Mouse (Mus musculus): ENCODE measurements around the gene Taf13. TPM values are rescaled to one million over a fixed set of nuclear protein-coding genes. Genes with fewer than 3 reads are reported as not detected.
"Not testable (repeated sequence)": the region's sequence is repeated elsewhere in the genome, so short reads cannot be mapped to it uniquely, and the experiment has no call there.

The Taf13 gene
- total RNA-seq (2021): 10 to 100 TPM; 21.2 to 24.1 TPM
- long read RNA-seq, experiment 1, transcript Taf13-204 (4 exons, 2,443 nt): major isoform, 30 of 40 reads
- long read RNA-seq, experiment 1, partial matches to known transcripts: 3 of 40 reads
- long read RNA-seq, experiment 1, other reads (novel, unspliced or antisense): 3 of 40 reads
- long read RNA-seq, experiment 2, transcript Taf13-204 (4 exons, 2,443 nt): major isoform, 28 of 35 reads
- long read RNA-seq, experiment 2, partial matches to known transcripts: 1 of 35 reads
- long read RNA-seq, experiment 2, other reads (novel, unspliced or antisense): 1 of 35 reads

DNA sequence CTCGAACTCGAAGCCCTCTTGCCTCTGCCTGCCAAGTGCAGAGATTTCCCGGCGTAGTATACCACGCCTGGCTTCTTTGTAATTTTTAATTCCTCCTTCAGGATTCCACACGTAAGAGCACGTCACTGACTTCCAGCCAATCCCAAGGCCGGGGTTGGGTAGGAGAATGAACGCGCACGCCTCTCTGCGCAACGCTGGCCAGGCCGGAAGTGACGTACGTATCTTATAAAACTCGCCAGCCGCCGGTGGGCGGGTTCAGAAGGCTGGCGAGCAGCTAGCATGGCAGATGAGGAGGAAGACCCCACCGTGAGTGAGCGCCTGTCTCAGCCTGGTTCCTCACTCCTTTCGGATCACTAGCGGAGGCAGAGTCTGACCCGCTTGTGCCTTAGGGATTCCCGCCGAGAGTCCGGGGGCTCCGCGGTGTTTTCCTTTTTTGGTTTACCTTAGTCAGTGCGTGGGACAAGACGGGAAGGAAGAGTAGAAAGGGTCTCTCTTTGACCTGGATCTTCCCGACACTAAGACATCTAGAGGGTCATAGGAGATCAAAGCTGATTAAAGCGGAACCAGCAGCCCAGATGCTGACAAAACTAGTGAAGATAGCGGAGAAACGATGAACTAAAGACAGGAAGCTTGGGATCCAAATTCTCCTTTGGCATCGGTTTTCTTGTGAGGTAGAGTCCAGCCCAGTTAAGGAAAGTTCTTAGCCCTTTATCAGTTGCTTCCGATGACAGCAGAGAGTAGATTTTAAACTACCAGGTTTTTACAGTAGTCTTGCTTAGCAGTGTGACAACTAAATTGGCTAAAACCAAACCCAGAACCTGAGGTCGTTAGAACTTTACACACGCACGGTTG lies at the start of gene Taf13:
Gene Taf13, plus strand, starts transcription at position 256 of the 852 bp plus-strand sequence.
- DNase-seq (ENCODE audit: low spot score in 2 of 2): peak; percentile 97 to 98

DNA sequence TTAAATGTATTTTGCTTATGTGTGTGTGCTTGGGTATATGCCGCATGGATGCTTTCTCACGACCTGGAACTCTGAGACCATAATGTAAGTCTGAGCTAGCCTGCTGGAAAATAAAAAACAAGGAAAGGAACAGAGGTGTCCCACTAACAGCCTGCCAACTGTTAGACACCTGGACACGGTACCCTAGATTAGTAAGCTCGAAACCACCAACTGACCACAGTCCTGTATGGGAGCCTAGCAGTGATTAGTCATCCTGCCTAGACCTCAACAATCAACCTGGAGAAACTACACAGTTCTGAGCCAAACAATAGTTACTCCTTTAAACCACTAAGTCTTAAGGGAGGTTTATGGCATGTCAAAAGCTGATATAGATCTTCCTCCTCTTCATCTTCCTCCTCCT lies 48.1 kb upstream of the Taf13 start:
- no peak for DNase-seq (ENCODE audit: low spot score in 2 of 2)

DNA sequence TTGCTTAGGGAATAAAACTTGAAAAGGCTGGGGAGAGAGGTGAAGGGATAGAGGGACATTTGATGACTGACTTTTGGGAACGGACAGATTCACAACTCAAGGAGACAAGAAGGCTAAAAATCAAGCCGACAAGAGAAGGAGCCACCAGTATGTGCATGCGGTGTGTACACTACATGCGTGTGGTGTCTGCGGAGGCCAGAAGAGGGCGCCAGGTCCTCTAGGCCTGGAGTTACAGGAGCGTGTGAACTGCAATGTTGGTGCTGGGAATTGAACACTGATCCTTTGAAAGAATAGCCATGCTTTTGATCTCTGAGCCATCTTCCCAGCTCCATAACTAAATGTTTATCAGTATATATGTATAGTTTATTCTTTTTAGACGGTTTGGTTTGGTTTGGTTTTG lies 43.0 kb upstream of the Taf13 start:
- DNase-seq (ENCODE audit: low spot score in 2 of 2): no peak

DNA sequence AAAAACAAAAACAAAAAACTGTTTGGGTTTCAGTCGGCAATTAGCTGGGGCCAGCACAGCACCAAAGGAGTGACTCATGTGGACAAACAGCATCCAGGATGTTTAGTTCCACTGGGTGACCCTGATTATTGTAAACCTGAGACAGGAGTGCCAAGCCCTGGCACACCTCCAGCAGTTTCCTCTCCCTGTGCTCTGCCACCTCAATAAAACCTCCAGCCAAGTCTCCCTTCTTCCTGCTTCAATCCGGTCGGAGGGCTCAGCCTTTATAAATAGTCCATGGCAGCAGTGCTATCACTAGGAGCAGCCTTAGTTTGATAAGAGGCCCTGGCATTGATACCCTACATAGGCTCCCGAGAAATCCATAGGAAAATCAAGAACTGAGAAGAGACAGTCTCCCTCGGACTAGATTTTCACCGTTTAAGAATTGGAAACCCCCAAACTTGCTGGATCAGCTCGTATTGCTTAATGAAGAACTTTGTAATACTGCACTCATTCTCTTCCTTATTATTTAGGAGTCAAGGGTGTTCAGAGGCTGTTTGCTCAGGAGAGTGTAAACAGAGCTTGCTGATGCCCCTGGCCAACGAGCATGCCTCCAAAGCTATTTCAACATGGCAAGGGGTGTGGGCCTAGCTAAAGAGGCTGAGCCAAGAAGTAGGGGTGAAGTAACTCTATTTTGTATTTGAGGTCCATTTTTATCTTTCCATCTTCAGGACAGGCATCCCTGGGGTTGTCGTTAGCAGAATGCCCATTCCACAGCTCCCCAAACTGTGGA lies 38.2 kb upstream of the Taf13 start:
- no peak for DNase-seq (ENCODE audit: low spot score in 2 of 2)

DNA sequence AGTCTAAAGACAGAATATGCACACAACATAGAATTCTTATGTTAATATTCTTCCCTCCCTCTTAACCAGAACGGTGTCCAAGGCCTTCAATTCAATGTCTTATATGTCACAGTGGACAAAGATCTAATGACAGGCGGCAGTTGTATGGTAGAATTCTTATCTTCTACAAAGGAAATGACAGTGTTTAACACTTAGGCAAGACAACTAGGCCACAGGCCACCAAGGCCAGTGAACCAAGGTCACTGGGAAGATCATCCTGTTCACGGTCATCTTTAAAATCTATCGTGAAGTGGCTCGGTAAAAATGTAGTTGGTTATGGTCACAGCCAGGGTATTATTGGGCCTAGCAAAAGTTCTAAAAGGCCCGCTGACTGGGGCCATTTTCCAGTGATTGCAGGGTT lies 37.5 kb upstream of the Taf13 start, which contains the start of gene 1700013F07Rik:
Gene 1700013F07Rik, plus strand, starts transcription at position 200 of the 400 bp plus-strand sequence.
- DNase-seq (ENCODE audit: low spot score in 2 of 2): no peak

DNA sequence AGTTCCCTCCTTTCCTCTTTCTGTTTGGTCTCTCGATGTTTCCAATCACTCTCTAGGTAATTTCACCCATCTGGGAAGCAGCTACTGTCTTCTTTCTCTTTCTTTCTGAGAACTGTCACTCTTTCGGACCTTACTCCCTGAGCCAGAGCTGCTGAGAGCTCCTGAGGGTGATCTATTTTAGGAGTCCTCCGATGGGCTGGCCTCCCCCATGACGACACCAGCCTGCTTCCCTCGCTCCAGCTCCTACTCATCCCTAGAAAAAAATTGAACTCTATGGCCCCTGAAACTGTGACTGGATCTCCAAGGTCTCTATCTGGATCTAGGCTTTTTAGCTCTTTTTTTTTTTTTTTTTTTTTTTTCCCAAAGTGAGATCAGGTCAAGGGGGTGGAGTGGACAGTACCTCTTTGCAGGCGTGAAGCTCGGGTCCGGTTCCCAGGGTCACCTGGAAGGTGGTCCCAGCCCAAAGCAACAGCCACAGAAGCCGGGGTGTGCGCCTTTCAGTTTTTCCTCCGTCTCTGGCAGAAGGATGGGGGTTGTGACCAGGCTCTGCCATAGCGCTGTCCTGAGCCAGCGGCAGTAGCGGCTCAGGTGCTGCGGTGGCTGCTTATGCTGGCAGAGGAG lies 35.5 kb upstream of the Taf13 start:
- DNase-seq (ENCODE audit: low spot score in 2 of 2): peak in 1 of 2 experiments; percentile 23

DNA sequence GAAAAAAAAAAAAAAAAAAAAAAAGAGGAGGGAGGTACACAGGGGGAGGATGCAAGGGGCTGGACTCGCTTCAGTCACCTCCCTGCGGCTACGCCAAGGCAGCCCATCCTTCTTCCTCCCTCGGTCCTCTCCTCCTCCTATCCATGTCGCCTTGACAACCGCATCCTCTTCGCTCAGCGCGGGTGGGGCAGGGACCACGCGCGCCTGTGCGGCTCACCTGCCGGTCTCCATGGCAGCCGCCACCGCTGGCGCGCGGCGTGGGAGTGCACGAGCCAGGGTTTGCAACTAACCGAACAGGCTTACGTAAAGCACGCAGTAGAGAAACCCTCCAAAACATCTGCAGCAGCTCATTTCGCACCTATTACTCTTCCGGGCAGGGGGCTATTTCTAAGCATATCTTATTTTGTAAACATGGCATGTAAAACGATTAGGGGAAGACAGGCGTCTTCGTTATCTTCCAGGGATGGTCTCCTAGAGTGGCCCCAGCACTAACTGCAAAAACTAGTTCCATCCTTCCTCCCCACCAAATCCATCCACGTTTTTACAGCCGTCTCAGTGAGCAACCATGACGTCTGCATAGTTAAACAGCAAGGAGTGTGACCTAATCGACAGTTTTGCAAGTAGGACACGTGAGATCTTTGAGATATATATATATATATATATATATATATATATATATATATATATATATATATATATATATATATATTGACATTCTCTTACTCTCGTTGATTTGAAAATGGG lies 34.8 kb upstream of the Taf13 start, which contains the start of gene 5330417C22Rik:
Gene 5330417C22Rik, minus strand, starts transcription at position 20 of the 744 bp plus-strand sequence.
- DNase-seq (ENCODE audit: low spot score in 2 of 2): peak; percentile 84 to 91

DNA sequence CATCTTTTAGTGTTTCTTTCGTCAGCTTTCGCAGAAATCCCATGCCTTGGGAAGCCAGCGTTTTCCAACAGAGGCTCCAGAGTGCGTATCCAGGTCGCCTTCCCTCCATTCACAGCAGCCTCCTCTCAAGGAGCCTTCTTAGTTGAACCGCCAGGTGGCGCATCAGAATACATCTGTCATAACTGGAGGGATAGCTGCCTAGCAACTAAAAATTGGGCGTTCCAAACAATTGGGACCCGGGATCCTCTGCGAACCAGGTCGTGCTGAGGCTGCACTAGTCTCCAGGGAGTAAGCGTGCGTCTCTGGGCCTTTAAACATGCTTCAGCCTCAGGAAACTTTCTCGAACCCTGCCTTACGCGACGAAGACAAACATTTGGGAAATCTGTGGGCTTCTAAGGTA lies 34.2 kb upstream of the Taf13 start:
- DNase-seq (ENCODE audit: low spot score in 2 of 2): peak; percentile 92 to 93

DNA sequence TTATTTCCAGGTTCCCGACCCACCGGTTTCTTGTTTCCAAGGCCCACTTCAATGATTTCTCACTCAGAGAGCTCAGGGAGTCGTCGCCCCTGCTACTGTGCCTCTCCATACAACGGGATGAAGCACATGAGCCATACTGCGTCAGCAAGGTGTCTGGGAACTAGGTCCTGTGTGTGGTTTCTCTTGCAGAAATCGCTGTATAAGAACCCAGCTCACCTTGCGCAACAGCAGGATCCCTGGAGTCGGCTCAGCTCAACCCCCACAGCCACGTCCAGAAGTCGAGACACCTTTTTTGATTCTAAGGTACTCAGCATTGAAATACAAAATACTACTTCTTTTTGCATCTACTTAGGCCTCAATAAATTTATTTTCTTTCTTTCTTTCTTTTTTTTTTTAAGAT lies 29.2 kb upstream of the Taf13 start:
- DNase-seq (ENCODE audit: low spot score in 2 of 2): no peak

DNA sequence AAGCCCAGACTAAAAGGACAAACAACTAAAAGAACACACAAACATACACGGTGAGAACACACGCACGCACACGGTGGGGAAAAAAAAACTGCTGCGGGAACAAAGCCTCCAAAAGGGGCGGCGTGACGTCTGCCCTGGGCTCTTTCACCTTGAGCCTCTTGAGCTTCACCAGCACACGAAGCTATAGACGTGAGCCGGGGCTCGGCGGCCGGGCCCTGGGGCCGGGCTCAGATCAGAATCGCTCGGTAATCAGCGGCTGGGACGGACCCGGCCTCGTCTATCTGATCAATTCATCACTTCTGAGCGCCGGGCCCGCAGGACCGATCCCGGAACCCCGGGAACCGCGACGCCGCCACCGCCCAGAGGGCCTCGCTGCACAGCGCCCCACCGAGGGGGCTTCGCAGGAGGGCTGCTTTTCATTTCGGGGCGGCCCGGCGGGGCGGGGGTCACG lies 17.4 kb upstream of the Taf13 start:
- peak; percentile 21 to 39 for DNase-seq (ENCODE audit: low spot score in 2 of 2)

DNA sequence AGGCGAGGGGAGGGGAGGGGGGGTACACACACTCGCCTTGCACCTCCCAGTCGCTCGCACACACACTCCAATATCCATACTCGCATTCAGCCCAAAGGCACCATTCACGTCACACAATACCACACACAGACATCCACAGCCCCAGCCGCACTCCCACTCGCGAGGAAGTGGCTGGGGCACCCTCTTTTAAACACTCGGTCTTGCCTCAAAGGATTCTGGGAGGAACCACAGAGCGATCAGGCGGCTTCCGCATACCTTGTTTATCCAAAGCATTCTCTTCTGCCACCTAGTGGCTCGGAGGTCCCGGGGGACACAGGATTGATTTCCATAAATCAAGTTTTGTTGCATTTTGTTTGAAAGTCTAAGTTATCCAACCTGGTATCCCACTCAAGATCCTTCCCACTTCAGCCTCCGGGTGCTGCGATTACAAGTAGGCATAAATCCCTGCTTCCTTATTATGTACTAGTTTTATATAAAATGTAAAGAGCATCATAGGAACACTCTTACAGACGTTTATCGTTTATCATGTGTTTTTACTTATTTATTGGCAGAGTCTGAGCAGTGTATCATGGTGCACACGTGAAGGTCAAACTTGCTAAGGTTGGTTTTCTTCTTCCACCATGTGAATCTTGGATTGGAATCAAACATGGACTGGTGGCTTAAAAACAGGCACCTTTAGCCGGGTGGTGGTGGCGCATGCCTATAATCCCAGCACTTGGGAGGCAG lies 16.7 kb upstream of the Taf13 start:
- peak; percentile 93 to 96 for DNase-seq (ENCODE audit: low spot score in 2 of 2)

DNA sequence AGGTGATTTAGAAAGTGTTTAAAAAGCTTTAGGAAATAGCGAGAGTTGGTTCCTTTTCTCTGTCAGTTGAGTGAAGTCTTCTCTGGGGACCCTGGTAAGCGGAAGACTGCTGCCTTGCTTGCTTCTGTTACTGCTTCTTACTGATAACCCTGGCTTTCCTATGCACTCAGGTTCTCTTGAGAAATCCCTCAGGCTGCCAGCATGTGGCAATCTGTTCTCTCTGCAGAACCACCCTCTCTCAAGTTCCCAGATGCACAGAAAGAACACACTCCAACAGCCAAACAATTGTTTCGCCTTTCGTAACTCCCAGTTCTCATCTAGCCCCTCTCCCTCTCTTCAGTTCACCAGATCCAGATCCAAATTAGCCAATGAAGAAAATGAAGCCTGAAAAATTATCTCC lies 13.6 kb upstream of the Taf13 start:
- no peak for DNase-seq (ENCODE audit: low spot score in 2 of 2)

DNA sequence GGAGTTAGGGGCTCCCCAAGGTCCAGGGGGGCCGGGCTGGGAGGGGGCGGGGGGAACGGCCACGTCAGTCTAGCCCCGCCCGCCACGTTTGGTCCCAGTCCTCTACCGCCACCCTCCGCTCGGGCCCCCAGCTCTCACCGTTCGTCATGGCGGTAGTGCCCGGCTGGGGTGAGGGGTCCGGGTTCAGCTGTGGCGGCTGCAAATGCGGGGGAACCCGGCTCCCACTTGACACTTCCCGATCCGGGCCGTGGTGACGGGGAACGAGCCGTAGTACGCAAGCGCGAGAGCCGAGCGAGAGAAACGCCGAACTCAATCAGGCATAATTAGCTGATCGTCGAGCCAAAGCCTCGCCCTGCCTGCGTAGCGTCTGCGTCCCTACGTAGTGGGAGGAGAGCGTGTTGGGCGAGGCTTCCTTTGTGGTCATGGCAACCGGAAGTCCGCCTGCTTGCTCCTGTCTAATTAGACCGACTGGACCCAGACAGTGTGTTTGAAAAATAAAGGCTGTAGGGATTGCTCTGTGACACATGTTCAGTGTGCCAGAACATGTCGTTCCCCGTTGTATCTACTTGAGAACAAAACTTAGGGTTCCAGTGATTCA lies 9.3 kb upstream of the Taf13 start, which contains the start of gene Tmem167b:
Gene Tmem167b, minus strand, starts transcription at position 334 of the 598 bp plus-strand sequence.
- DNase-seq (ENCODE audit: low spot score in 2 of 2): peak; percentile 98

DNA sequence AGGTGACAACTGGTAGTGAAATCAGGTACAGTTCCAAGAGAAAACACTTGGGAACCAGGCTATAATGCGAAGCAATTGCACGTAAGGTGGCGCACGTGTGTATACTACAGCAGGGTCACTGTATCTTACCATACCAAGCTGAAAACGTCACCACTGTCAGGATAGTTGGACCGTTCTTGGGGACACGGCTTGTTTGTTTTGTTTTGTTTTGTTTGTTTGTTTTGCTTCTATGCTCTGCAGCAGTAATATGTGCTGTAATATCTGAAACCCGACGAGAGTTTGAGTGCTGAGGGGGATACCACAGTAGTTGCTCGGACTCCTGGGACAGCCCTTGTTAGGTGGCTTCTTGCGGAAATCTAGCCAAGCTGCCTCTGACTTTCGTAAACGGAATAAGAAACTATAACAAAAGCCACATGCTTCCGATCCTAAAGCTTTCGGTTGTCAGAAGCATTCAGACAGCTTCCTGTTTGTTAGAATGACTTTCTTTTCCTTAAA lies 8.7 kb upstream of the Taf13 start:
- DNase-seq (ENCODE audit: low spot score in 2 of 2): no peak

DNA sequence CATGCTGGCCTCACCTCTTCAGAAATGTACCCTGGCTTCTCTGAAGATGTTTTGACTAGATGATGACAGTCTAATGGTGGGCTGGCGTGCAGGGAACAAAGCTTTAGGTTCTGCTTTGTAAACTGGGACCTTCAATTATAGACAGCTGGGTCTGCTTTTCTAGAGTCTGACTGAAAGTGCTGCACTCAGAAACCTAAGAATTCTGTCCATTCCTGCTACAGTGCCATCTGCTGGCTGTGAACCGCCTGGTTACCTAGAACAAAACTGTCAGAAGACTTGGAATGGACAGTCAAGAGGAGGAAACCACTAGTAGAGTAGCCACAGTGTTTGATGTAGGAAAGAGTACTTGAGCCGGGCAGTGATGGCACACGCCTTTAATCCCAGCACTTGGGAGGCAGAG lies 8.2 kb upstream of the Taf13 start:
- DNase-seq (ENCODE audit: low spot score in 2 of 2): peak; percentile 80 to 81

DNA sequence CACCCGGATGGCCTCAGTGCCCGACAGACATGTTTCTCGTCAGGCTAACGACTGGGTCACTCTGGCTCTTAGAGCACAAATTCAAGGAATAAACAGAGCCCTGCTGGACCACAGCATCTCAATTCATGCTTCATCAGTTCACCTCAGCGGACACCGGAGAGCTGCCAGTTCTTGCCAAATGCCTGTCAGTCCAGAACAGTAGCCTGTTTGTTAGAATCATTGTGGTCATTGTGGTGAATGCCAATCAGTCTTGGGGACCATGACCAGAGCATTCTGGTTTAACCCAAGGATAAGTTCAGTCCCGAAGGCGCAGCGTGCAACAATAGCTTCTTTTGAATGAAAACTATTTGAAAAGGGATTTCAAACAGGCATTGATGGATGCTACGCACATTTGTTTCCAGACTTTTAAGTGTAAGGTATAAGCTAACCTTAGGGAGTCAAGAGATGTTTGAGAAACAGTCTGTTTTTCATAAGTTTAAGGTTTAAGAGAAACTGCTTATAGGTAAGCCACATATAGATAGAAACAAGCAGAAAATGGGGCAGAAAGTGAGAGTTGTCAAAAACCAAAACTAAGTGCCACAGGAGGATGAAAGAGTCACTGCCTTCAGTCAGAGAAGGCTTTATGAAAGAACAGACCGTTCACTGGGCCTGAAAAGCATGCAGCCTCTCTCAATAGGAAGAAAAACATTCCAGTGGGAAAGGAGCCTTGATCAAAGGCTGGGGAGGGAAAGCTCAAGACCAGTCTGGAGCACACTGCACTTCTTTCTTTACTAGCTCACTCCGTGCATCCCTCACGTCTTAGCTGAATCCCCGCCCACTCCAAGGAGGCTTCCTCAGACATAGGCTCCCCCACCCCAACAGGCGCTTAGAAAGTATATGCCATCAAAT lies 3.3 kb upstream of the Taf13 start:
- DNase-seq (ENCODE audit: low spot score in 2 of 2): no peak

DNA sequence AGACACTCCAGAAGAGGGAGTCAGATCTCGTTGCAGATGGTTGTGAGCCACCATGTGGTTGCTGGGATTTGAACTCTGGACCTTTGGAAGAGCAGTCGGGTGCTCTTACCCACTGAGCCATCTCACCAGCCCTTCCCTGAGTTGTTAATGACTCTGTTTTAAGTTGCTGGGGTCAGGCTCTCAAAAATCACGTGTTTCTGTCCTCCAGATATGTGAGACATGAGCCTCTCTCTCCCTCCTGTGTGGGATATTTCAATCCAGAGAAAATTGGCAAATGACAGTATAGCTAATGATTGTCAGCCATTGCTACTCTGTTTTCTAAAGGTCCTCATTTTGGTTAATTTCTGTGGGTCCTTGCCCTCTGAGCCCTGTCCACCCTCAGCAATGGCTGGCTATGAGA lies 1.9 kb upstream of the Taf13 start:
- not testable (repeated sequence) for DNase-seq (ENCODE audit: low spot score in 2 of 2)

DNA sequence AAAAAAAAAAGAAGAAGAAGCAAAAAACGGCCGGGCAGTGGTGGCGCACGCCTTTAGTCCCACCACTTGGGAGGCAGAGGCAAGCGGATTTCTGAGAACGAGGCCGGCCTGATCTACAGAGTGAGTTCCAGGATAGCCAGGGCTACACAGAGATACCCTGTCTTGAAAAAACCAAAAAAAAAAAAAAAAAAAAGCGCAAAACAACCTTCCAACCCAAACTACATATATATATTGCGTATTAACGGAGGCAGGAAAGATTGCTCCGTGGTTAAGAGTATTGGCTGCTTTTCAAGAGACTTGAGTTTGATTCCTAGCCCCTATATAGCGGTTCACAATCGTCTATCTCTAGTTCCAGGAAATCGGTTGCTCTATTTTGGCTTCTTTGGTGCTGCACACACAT lies 685 bp upstream of the Taf13 start:
- DNase-seq (ENCODE audit: low spot score in 2 of 2): no peak
